Mouse (Mus musculus) cerebellum, adult 2 months (tissue): ENCODE data around the gene Runx2.

Experiments used
- CTCF ChIP-seq: fragments of 200-500 bp; IDR thresholded peaks from 2 replicates; pipeline ENCODE4 v1.5.1; 2011; ENCODE audit warnings: low read depth, mild to moderate bottlenecking, control low read depth, low read length, moderate library complexity, borderline replicate concordance; ENCODE audit not compliant: insufficient read depth
- POLR2A ChIP-seq: fragments of 200-500 bp; IDR thresholded peaks from 2 replicates; pipeline ENCODE4 v1.6.1; 2011; ENCODE audit warnings: low read length, control low read depth, borderline replicate concordance; ENCODE audit not compliant: insufficient read depth

- TF ChIP-seq CTCF = no peak
- TF ChIP-seq POLR2A = no peak
Measured at GRCm38 (mm10) chr17:44645146-44645545, 169.5 kb downstream of the Runx2 start.
